Mouse (Mus musculus): ENCODE data around the gene Ptx4. TPM values are rescaled to one million over a fixed set of nuclear protein-coding genes. Genes with fewer than 3 reads are reported as not detected.

Gene Ptx4
- not detected in 3 replicates for total RNA-seq (2017)

GRCm38 (mm10) chr17:25120406-25120805 is at the start of gene Ptx4:
TSS of gene Ptx4 (plus strand) at chr17:25120760.
- ATAC-seq (replicated peaks; ENCODE audit: insufficient number of reproducible peaks, low FRiP score, low TSS enrichment, poor library complexity, severe bottlenecking): no peak

- ATAC-seq (replicated peaks; ENCODE audit: insufficient number of reproducible peaks, low FRiP score, low TSS enrichment, poor library complexity, severe bottlenecking): no peak
Observed at GRCm38 (mm10) chr17:25076906-25077305, 43.7 kb upstream of the Ptx4 start.

DNA sequence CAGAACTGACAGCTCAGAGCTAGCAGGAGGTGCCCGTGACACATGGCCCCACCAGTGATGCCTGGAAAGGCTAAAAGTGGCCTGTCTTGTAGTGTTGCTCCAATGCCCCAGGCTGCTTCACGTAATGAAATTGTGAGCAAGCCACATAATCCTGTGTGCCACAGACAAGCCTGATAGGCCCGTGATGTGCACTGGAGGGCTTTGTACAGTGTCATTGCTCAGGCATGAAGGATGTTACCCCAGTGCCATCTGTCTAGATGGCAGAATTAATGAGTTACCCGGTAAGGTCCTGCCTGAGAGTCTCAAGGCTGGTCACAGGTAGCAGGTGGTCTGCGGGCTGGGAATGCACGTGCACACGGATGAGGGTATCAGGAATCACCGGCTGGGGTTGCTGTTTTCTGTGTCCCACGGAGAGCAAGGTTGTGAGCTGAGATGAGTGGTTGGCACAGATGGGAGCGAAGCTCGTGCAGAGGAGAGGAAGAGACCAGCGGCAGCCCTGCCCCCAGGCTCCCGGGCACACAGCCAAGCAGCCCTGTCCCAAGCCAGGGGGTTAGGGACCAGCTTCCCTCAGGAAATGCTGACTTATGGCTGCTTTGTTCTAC is 42.7 kb upstream of the Ptx4 start:
- no peak for ATAC-seq (replicated peaks; ENCODE audit: insufficient number of reproducible peaks, low FRiP score, low TSS enrichment, poor library complexity, severe bottlenecking)

GRCm38 (mm10) chr17:25080210-25080609 is 40.4 kb upstream of the Ptx4 start:
- no peak for ATAC-seq (replicated peaks; ENCODE audit: insufficient number of reproducible peaks, low FRiP score, low TSS enrichment, poor library complexity, severe bottlenecking)

GRCm38 (mm10) chr17:25080960-25081381 is 39.6 kb upstream of the Ptx4 start:
- no peak for ATAC-seq (replicated peaks; ENCODE audit: insufficient number of reproducible peaks, low FRiP score, low TSS enrichment, poor library complexity, severe bottlenecking)

DNA sequence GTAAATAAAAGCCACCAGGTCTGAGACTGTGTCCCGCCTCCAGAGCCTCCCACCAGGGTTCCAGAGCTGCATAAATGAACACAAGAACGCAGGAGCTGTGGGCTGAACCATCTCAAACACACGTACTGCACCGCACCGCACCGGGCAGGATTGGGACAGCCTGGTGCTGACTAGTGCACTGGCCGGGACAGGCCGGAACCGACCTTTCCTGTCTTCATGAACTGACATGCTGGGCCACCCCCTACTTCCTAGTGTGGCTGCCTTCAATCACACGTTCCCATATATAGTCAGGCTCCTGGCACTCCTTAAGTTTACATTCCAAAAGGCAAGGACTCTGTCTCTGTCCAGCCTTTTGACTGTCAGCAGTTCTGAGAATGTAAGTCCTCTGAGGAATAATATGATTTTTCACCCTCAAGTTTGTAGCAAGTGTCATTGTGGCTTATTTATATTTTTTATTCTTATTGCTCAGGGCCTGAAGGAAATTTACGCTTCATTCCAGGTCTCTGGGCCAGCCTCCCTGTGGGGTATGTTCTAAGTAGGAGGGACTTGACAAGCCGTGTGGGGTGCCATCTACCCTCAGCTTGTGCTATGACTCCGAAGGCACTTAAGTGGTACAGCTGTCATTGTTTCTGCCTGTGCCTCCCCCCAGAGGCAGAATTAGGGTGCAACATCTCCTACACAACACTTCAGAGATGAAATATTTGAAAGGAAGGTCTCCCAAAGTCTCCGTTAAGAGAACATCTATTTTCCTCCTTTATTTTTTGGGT is 38.3 kb upstream of the Ptx4 start:
- ATAC-seq (replicated peaks; ENCODE audit: insufficient number of reproducible peaks, low FRiP score, low TSS enrichment, poor library complexity, severe bottlenecking): no peak

DNA sequence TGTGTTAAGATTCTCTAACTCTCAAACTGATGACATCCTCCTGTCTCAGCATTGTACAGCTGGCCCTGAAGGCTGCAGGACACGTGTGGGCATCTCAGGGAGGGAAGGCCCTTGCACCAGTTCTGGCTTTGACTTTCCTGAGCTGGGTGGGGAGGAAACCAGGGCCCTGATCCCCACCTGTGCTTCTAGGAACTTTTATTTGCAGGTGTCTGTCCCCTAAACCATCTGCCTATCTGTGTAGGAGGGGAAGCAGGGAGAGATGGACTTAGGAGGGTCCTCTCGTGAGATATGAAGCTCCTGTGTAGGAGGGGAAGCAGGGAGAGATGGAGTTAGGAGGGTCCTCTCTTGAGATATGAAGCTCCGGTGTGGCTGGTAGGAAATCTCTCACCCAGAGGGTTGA is 37.7 kb upstream of the Ptx4 start:
- ATAC-seq (replicated peaks; ENCODE audit: insufficient number of reproducible peaks, low FRiP score, low TSS enrichment, poor library complexity, severe bottlenecking): no peak

GRCm38 (mm10) chr17:25083444-25083931 is 37.1 kb upstream of the Ptx4 start, which contains the start of gene Tmem204:
TSS of gene Tmem204 (minus strand) at chr17:25083591.
- no peak for ATAC-seq (replicated peaks; ENCODE audit: insufficient number of reproducible peaks, low FRiP score, low TSS enrichment, poor library complexity, severe bottlenecking)

DNA sequence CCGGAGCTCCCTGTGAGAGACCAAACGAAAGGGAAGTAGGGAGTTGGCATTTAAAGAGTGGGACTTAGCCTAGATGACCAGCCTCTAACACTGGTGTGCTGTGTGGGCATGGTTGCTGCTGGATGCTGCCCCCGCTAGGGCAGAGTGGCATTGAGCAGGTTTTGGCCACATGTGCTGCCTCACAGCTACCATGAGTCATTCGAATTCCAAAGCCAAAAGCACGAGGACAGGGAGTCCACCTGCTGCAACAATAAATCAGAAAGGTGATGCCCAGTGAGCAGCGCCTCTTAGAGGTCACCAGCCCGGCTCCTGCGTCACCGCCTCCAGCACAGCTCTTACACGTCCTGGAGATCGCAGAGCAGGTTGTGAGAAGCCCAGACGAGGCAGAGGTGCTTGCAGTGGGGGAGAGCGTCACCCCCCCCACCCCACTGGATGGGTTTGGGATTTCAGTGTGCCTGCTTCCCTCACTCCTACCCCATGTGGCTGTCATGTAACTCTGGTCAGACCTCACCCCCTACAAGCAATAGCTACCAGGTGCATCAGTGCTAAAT is 35.6 kb upstream of the Ptx4 start:
- no peak for ATAC-seq (replicated peaks; ENCODE audit: insufficient number of reproducible peaks, low FRiP score, low TSS enrichment, poor library complexity, severe bottlenecking)

DNA sequence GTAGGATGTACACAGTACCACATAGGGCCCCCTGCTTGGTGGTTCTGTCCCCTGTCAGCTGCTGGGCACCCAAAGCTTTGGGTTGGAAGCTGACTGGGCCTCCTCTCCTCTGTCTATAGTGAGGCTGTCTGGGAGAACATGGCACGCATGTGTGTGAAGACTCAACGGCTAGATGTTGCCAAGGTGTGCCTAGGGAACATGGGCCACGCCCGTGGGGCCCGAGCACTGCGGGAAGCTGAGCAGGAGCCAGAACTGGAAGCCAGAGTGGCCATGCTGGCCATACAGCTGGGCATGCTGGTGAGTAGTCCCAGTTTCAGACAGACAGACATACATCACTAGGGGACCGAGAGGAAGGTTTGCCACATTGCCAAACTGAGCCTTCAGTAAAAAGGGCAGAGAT is 33.8 kb upstream of the Ptx4 start:
- ATAC-seq (replicated peaks; ENCODE audit: insufficient number of reproducible peaks, low FRiP score, low TSS enrichment, poor library complexity, severe bottlenecking): no peak

DNA sequence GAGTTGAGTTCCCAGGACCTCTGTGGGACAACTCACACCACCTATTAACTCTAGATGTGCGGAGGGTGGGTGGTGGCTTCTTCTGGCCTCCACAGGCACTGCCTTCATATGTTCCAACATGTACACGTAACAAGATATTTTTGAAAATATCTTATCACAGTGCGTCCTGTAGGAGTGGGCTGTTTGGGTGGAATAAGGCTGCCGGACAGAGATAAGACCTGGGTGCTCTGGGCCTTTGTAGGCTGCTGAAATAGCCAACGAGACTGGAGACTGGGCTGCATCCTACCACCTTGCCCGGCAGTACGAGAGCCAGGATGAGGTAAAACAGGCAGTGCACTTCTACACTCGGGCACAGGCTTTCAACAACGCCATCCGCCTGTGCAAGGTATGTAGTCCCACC is 31.4 kb upstream of the Ptx4 start:
- ATAC-seq (replicated peaks; ENCODE audit: insufficient number of reproducible peaks, low FRiP score, low TSS enrichment, poor library complexity, severe bottlenecking): no peak

GRCm38 (mm10) chr17:25090450-25090849 is 30.1 kb upstream of the Ptx4 start:
- ATAC-seq (replicated peaks; ENCODE audit: insufficient number of reproducible peaks, low FRiP score, low TSS enrichment, poor library complexity, severe bottlenecking): no peak

- no peak for ATAC-seq (replicated peaks; ENCODE audit: insufficient number of reproducible peaks, low FRiP score, low TSS enrichment, poor library complexity, severe bottlenecking)
Observed at GRCm38 (mm10) chr17:25096221-25096620, 24.3 kb upstream of the Ptx4 start.

GRCm38 (mm10) chr17:25100052-25100451 is 20.5 kb upstream of the Ptx4 start:
- ATAC-seq (replicated peaks; ENCODE audit: insufficient number of reproducible peaks, low FRiP score, low TSS enrichment, poor library complexity, severe bottlenecking): no peak

DNA sequence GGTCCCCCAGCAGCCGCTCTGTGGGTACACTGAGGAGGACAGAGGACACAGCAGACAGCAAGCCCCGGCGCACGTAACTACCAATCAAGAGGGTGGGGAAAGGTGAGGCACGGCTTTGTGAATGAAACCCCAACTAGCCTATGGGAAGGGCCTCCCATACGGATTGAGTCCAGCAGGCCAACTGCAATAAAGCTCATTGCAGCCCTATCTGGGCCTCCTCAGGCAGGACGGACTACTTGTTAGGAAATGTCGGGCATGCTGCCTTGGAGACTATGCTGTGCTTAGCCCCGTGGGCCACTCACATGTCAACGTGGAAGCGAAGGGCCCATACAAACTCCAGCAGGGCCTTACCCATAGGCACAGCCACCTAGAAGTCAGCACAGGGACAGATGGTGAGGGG is 19.2 kb upstream of the Ptx4 start:
- ATAC-seq (replicated peaks; ENCODE audit: insufficient number of reproducible peaks, low FRiP score, low TSS enrichment, poor library complexity, severe bottlenecking): no peak

GRCm38 (mm10) chr17:25107786-25108185 is 12.8 kb upstream of the Ptx4 start:
- no peak for ATAC-seq (replicated peaks; ENCODE audit: insufficient number of reproducible peaks, low FRiP score, low TSS enrichment, poor library complexity, severe bottlenecking)

DNA sequence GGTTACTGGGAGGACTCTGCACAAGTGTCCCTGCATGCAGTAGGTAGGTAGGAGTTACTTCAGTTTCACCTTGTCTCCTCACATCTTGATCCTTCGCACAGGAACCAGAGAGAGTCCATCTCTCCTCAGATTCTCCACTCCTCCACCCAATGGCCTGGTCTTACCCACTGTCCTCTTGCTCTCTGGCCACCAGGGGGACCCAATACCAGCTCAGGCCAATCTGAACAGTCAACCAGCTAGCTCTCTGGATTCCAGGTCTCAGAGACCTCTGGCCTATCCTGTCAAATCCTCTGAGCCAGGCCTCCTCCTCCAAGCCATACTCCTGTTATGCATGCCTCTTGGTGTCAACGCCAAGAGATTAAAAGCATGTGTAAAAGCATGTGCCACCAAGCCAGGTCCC is 11.0 kb upstream of the Ptx4 start:
- no peak for ATAC-seq (replicated peaks; ENCODE audit: insufficient number of reproducible peaks, low FRiP score, low TSS enrichment, poor library complexity, severe bottlenecking)

DNA sequence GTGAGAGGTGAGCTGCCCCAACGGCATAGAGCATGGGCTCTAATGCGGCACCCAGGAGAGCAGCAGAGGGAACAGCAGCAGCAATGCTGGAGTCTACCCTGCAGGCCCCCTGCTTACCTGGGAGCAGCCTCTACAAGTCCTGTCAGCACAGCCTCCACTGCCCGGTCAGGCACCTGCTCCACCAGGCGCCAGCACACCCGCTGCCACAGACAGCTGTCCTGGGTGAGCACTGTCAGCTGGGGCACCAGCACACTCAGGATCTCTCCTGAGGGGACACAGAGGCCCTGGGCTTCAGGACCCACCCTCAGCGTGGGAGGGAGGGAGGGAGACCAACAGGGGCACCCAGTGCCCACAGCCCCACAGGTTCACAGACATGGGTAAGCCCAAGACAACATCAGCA is 10.0 kb upstream of the Ptx4 start:
- no peak for ATAC-seq (replicated peaks; ENCODE audit: insufficient number of reproducible peaks, low FRiP score, low TSS enrichment, poor library complexity, severe bottlenecking)

DNA sequence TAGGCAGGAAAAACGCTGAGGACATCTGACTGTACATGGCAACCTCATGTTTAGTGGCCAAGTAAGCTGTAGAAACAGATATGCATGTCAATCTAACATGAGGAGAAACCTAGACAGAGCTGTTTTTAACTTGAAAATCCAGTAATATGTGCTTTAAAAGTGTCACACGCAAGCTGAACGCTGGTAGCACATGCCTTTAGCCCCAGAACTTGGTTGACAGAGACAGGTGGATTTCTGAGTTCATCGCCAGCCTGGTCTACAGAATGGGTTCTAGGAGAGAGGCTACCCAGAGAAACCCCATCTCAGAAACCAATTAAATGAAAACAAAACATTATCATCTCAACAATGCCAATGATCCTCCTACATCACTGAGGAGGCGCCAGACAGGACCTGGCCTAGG is 9.3 kb upstream of the Ptx4 start:
- ATAC-seq (replicated peaks; ENCODE audit: insufficient number of reproducible peaks, low FRiP score, low TSS enrichment, poor library complexity, severe bottlenecking): no peak
